19 mouse cellular contexts compared by ENCODE assay signal in genomic region chr9:21434410-21434809, GRCm38 (mm10). TPM values are rescaled to one million over a fixed set of nuclear protein-coding genes. Genes with fewer than 3 reads are reported as not detected.
DNase-seq lines count a peak whose midpoint lies in the region; ATAC-seq and TF ChIP-seq lines count a peak whose summit lies in the region.
"Had no signal": no experiment of that assay in that cellular context is flagged by ENCODE, and none has a peak within 500 bp of the region (broad histone marks: within the 10 kb centered on the region; RNA-seq: fewer than 3 reads in every experiment).

No protein-coding gene starts in this region.

- no peaks in the 10 kb centered on the region for H3K27me3 ChIP-seq in embryonic facial prominence, embryonic 14.5 days (replicated peaks; ENCODE audit: control insufficient read depth, insufficient read depth, low read length)
- no peaks in the 10 kb centered on the region for H3K27me3 ChIP-seq in embryonic facial prominence, embryonic 10.5 days (replicated peaks; ENCODE audit: low read depth, poor library complexity, severe bottlenecking)
- H3K27me3 ChIP-seq in MEL (ENCODE audit: control insufficient read depth in 1 of 2, insufficient read depth in 2 of 2, low read length in 2 of 2): no peaks in the 10 kb centered on the region
- H3K27me3 ChIP-seq: CH12.LX; embryonic facial prominence, embryonic 13.5 days; forebrain, embryonic 13.5 days; forebrain, embryonic 15.5 days had no signal

- no peak for TF ChIP-seq RAD21 in MEL (IDR thresholded peaks at IDR 0.05; ENCODE audit: low read depth, low read length)

- no peak for TF ChIP-seq CTCF in layer of hippocampus, adult 2 months (conservative IDR thresholded peaks at IDR 0.05)
- TF ChIP-seq CTCF in MEL (IDR thresholded peaks at IDR 0.05 in 2 of 3, conservative IDR thresholded peaks at IDR 0.05 in 1 of 3; ENCODE audit: control insufficient read depth in 1 of 3, insufficient read depth in 1 of 3, low read depth in 2 of 3, low read length in 3 of 3, poor library complexity in 1 of 3, severe bottlenecking in 1 of 3): no peak

- no peak overlapping the region for H3K9ac ChIP-seq in embryonic facial prominence, embryonic 14.5 days (ENCODE audit: low read depth, low read length)
- no peak overlapping the region for H3K9ac ChIP-seq in MEL (ENCODE audit: control insufficient read depth, low read depth, low read length, poor library complexity, severe bottlenecking)
- H3K9ac ChIP-seq: embryonic facial prominence, embryonic 13.5 days; forebrain, embryonic 13.5 days; forebrain, embryonic 15.5 days; forebrain, postnatal 0 days had no signal

- no peak overlapping the region for H3K27ac ChIP-seq in embryonic facial prominence, embryonic 14.5 days (replicated peaks; ENCODE audit: low read depth, low read length)
- H3K27ac ChIP-seq in embryonic facial prominence, embryonic 10.5 days (replicated peaks): no peak overlapping the region
- peak overlapping the region; percentile 33; the same call in 1 of the 2 replicates for H3K27ac ChIP-seq in layer of hippocampus, adult 2 months
- H3K27ac ChIP-seq in MEL (ENCODE audit: control insufficient read depth, low read depth, low read length): no peak overlapping the region
- H3K27ac ChIP-seq: forebrain, embryonic 13.5 days; forebrain, embryonic 15.5 days had no signal

- no peak for ATAC-seq in embryonic facial prominence, embryonic 14.5 days (ENCODE audit: low read depth)
- ATAC-seq: CD4-positive, CD25-positive, alpha-beta regulatory T cell, adult 4 months; forebrain, embryonic 13.5 days; forebrain, embryonic 15.5 days; forebrain, postnatal 0 days had no signal

- peaks cover 21% of the 10 kb centered on the region for H3K4me1 ChIP-seq in embryonic facial prominence, embryonic 14.5 days (ENCODE audit: control insufficient read depth, insufficient read depth, low read length)
- H3K4me1 ChIP-seq in embryonic facial prominence, embryonic 10.5 days: peaks cover 8% of the 10 kb centered on the region; the same call in 1 of the 2 replicates
- H3K4me1 ChIP-seq in MEL (ENCODE audit: control insufficient read depth in 1 of 2, insufficient read depth in 2 of 2, low read length in 2 of 2): peaks cover 42 to 46% of the 10 kb centered on the region in 2 experiments

- peak in 1 of 2 experiments; percentile 54; a peak in 1 of 4 replicates for TF ChIP-seq EP300 in MEL (IDR thresholded peaks at IDR 0.05; ENCODE audit: low read depth in 1 of 2, low read length in 2 of 2)

- TF ChIP-seq POLR2A in MEL (IDR thresholded peaks at IDR 0.05; ENCODE audit: control insufficient read depth in 1 of 2, insufficient read depth in 1 of 2, low read depth in 1 of 2, low read length in 2 of 2, poor library complexity in 1 of 2): no peak

- no peak overlapping the region for H3K4me3 ChIP-seq in embryonic facial prominence, embryonic 14.5 days (ENCODE audit: low read depth, low read length)
- H3K4me3 ChIP-seq in embryonic facial prominence, embryonic 10.5 days: no peak overlapping the region
- H3K4me3 ChIP-seq in layer of hippocampus, adult 2 months: no peak overlapping the region
- H3K4me3 ChIP-seq in MEL (ENCODE audit: control insufficient read depth in 1 of 2, insufficient read depth in 1 of 2, low read depth in 2 of 2, low read length in 2 of 2): no peak overlapping the region
- H3K4me3 ChIP-seq: embryonic facial prominence, embryonic 13.5 days; forebrain, embryonic 13.5 days; forebrain, embryonic 15.5 days had no signal

- H3K79me2 ChIP-seq in MEL (ENCODE audit: control insufficient read depth, insufficient read depth, low read length, poor library complexity): peaks cover 88% of the 10 kb centered on the region

- WGBS in embryonic facial prominence, embryonic 14.5 days: 80% methylated on average over 2 of the region's 2 CpGs
- 94% methylated on average over 2 of the region's 2 CpGs for WGBS in embryonic facial prominence, embryonic 10.5 days

- no peaks in the 10 kb centered on the region for H3K36me3 ChIP-seq in embryonic facial prominence, embryonic 14.5 days (ENCODE audit: control insufficient read depth, insufficient read depth, low read length)
- peaks cover 6% of the 10 kb centered on the region; the same call in 1 of the 2 replicates for H3K36me3 ChIP-seq in embryonic facial prominence, embryonic 10.5 days (replicated peaks)
- H3K36me3 ChIP-seq in MEL (ENCODE audit: control insufficient read depth in 1 of 2, insufficient read depth in 2 of 2, low read length in 2 of 2): peaks cover 21 to 43% of the 10 kb centered on the region in 2 experiments
- H3K36me3 ChIP-seq: forebrain, embryonic 15.5 days had no signal

- peak; percentile 31 for DNase-seq in embryonic facial prominence, embryonic 14.5 days (ENCODE audit: low spot score)
- DNase-seq in embryonic facial prominence, embryonic 10.5 days (ENCODE audit: low spot score): no peak
- DNase-seq in layer of hippocampus, adult 2 months (ENCODE audit: low spot score in 2 of 2): no peak
- no peak for DNase-seq in layer of hippocampus, postnatal 36 days
- peak; percentile 58 to 64 for DNase-seq in right cerebral cortex, postnatal 10 days (ENCODE audit: low spot score in 2 of 2)
- no peak for DNase-seq in right cerebral cortex, adult 2 months (ENCODE audit: low spot score in 2 of 2)
- peak; percentile 71 for DNase-seq in MEL (ENCODE audit: low read depth, low spot score)
- no peak for DNase-seq in thymus, adult 18-20 months
- DNase-seq: adrenal gland, adult 2 months; adrenal gland, postnatal 10 days; adrenal gland, postnatal 25 days; B cell, adult 2 months; forebrain, postnatal 0 days had no signal

- no peak overlapping the region for H3K4me2 ChIP-seq in embryonic facial prominence, embryonic 14.5 days (ENCODE audit: low read depth, low read length)
- H3K4me2 ChIP-seq: embryonic facial prominence, embryonic 13.5 days; forebrain, embryonic 13.5 days; forebrain, embryonic 15.5 days had no signal

- H3K9me3 ChIP-seq in embryonic facial prominence, embryonic 14.5 days (ENCODE audit: control insufficient read depth, low read length): no peaks in the 10 kb centered on the region
- no peaks in the 10 kb centered on the region for H3K9me3 ChIP-seq in embryonic facial prominence, embryonic 10.5 days
- no peaks in the 10 kb centered on the region for H3K9me3 ChIP-seq in MEL (replicated peaks; ENCODE audit: insufficient read depth, low read length)
- H3K9me3 ChIP-seq: embryonic facial prominence, embryonic 13.5 days; forebrain, embryonic 13.5 days; forebrain, embryonic 15.5 days; G1E had no signal

TF ChIP-seq in MEL, 35 proteins besides CTCF, POLR2A, EP300 and RAD21:
- TF ChIP-seq ZMIZ1 (IDR thresholded peaks at IDR 0.05; ENCODE audit: low read depth, low read length) (no peak), SIN3A (IDR thresholded peaks at IDR 0.05; ENCODE audit: low read length) (peak; percentile 49; the same call in 1 of the 2 replicates), MAX (IDR thresholded peaks at IDR 0.05; ENCODE audit: low read length) (0 out of 2 replicates have a peak, but pooled peaks have one; percentile 32), TBP (IDR thresholded peaks at IDR 0.05; ENCODE audit: low read depth, low read length) (no peak), MAFK (IDR thresholded peaks at IDR 0.05; ENCODE audit: borderline replicate concordance, low read depth, low read length) (peak; percentile 46; the same call in 1 of the 2 replicates), MXI1 (IDR thresholded peaks at IDR 0.05; ENCODE audit: low read depth, low read length) (0 out of 2 replicates have a peak, but pooled peaks have one; percentile 9), MEF2A (IDR thresholded peaks at IDR 0.05; ENCODE audit: extremely low read depth, insufficient replicate concordance, low read depth, low read length, poor library complexity, severe bottlenecking) (peak; percentile 77; the same call in 1 of the 2 replicates)
TF ChIP-seq in MEL: peak in this region for 5.

RNA-seq across cellular contexts. Expression of gene Dnm2, which starts 9.7 kb away (rescaled TPM):
- 65.8 and 69.3 TPM in 2 replicates for polyA plus RNA-seq in embryonic facial prominence, embryonic 14.5 days (2014; fragmentation: Nextera tagmentation; extraction: Ambion mirVana)
- polyA plus RNA-seq in embryonic facial prominence, embryonic 10.5 days (2016; fragmentation: Nextera tagmentation; extraction: Ambion mirVana): 72.9 and 73.7 TPM in 2 replicates
- total RNA-seq in layer of hippocampus, adult 2 months (2021): 10 to 100 TPM; 58.0 to 69.6 TPM
- total RNA-seq in layer of hippocampus, postnatal 36 days (2021): 10 to 100 TPM; 58.1 to 70.6 TPM
- 110 and 117 TPM in 2 replicates for total RNA-seq in MEL (2012; rRNA removed)
- 100 to 1,000 TPM; 237 to 832 TPM for polyA plus RNA-seq in MEL (2012; ENCODE audit: insufficient read depth in 1 of 2, insufficient read length in 2 of 2, low read depth in 1 of 2, low replicate concordance in 2 of 2, missing spikeins in 1 of 2)

RNA-seq across cellular contexts. Expression of gene Qtrt1, which starts 22.8 kb away (rescaled TPM):
- polyA plus RNA-seq in embryonic facial prominence, embryonic 14.5 days (2014; fragmentation: Nextera tagmentation; extraction: Ambion mirVana): 36.9 and 49.4 TPM in 2 replicates
- polyA plus RNA-seq in embryonic facial prominence, embryonic 10.5 days (2016; fragmentation: Nextera tagmentation; extraction: Ambion mirVana): 64.0 and 71.1 TPM in 2 replicates
- total RNA-seq in layer of hippocampus, adult 2 months (2021): 10 to 100 TPM; 31.2 to 46.2 TPM
- total RNA-seq in layer of hippocampus, postnatal 36 days (2021): 10 to 100 TPM; 36.6 to 44.2 TPM
- 173 and 199 TPM in 2 replicates for total RNA-seq in MEL (2012; rRNA removed)
- polyA plus RNA-seq in MEL (2012; ENCODE audit: insufficient read depth in 1 of 2, insufficient read length in 2 of 2, low read depth in 1 of 2, low replicate concordance in 2 of 2, missing spikeins in 1 of 2): 100 to 1,000 TPM in 1 of 2 experiments, not detected in 1; 244 TPM

Comparison
In these comparisons a context has a peak if more than half of its experiments do, and no peak if none do; other contexts are left out.
1. DNase-seq: peak in embryonic facial prominence, embryonic 14.5 days (single experiment), right cerebral cortex, postnatal 10 days (2 of 2) and MEL (single experiment); none in embryonic facial prominence, embryonic 10.5 days (single experiment), layer of hippocampus, adult 2 months (0 of 2), layer of hippocampus, postnatal 36 days (0 of 2), right cerebral cortex, adult 2 months (0 of 2) and thymus, adult 18-20 months (0 of 2).